Comparison of ENCODE assay signal across 29 mouse cellular contexts in genomic region chr10:83600650-83601049, GRCm38 (mm10). TPM values are rescaled to one million over a fixed set of nuclear protein-coding genes. Genes with fewer than 3 reads are reported as not detected.
DNase-seq lines count a peak whose midpoint lies in the region; ATAC-seq and TF ChIP-seq lines count a peak whose summit lies in the region.
"Had no signal": no experiment of that assay in that cellular context is flagged by ENCODE, and none has a peak within 500 bp of the region (broad histone marks: within the 10 kb centered on the region; RNA-seq: fewer than 3 reads in every experiment).

No protein-coding gene starts in this region.

- H3K9me3 ChIP-seq in heart, embryonic 12.5 days (replicated peaks): no peaks in the 10 kb centered on the region
- H3K9me3 ChIP-seq in midbrain, postnatal 0 days (ENCODE audit: low read length): no peaks in the 10 kb centered on the region
- H3K9me3 ChIP-seq: forebrain, embryonic 13.5 days; heart, embryonic 13.5 days; liver, embryonic 15.5 days; lung, embryonic 15.5 days; neural tube, embryonic 13.5 days; stomach, embryonic 15.5 days had no signal

- no peaks in the 10 kb centered on the region for H3K27me3 ChIP-seq in heart, embryonic 12.5 days (replicated peaks)
- no peaks in the 10 kb centered on the region for H3K27me3 ChIP-seq in midbrain, postnatal 0 days (ENCODE audit: insufficient read depth, low read length)
- H3K27me3 ChIP-seq: forebrain, embryonic 13.5 days; heart, embryonic 13.5 days; liver, embryonic 15.5 days; lung, embryonic 15.5 days; neural tube, embryonic 13.5 days; Patski; stomach, embryonic 15.5 days had no signal

- no peaks in the 10 kb centered on the region for H3K4me1 ChIP-seq in heart, embryonic 12.5 days (replicated peaks)
- no peaks in the 10 kb centered on the region for H3K4me1 ChIP-seq in midbrain, postnatal 0 days (ENCODE audit: insufficient read depth, low read length)
- H3K4me1 ChIP-seq: liver, embryonic 15.5 days; lung, embryonic 15.5 days; stomach, embryonic 15.5 days had no signal

- no peak overlapping the region for H3K27ac ChIP-seq in heart, embryonic 12.5 days (ENCODE audit: poor library complexity, severe bottlenecking)
- H3K27ac ChIP-seq in midbrain, postnatal 0 days (ENCODE audit: low read depth, low read length): no peak overlapping the region; the same call in 1 of the 2 replicates
- H3K27ac ChIP-seq: forebrain, embryonic 13.5 days; heart, embryonic 13.5 days; hindbrain, embryonic 14.5 days; liver, embryonic 15.5 days; lung, embryonic 15.5 days; neural tube, embryonic 13.5 days; stomach, embryonic 15.5 days had no signal

- TF ChIP-seq CTCF in midbrain, postnatal 0 days (IDR thresholded peaks at IDR 0.05): no peak

- H3K36me3 ChIP-seq in heart, embryonic 12.5 days: peaks cover 57% of the 10 kb centered on the region
- H3K36me3 ChIP-seq in midbrain, postnatal 0 days (ENCODE audit: insufficient read depth, low read length): peaks cover 14% of the 10 kb centered on the region

- DNase-seq in frontal cortex, postnatal 14 days (ENCODE audit: low spot score in 2 of 2): no peak
- DNase-seq in heart, adult 9 months (ENCODE audit: low spot score in 2 of 2): peak; percentile 36
- peak; percentile 31 for DNase-seq in gastrocnemius, postnatal 25 days
- DNase-seq in ovary, postnatal 14 days (ENCODE audit: low spot score): no peak
- no peak for DNase-seq in midbrain, postnatal 0 days (ENCODE audit: low spot score)
- DNase-seq: adrenal gland, postnatal 14 days; cerebellum, adult 11-12 months; cerebellum, postnatal 10 days; kidney, adult 9 months; kidney, postnatal 14 days; layer of hippocampus, adult 9-11 months; liver; lung, postnatal 36 days; right cerebral cortex, postnatal 14 days had no signal

- H3K4me2 ChIP-seq in heart, embryonic 12.5 days: no peak overlapping the region
- no peak overlapping the region for H3K4me2 ChIP-seq in midbrain, postnatal 0 days (ENCODE audit: low read depth, low read length, poor library complexity, severe bottlenecking)
- H3K4me2 ChIP-seq: forebrain, embryonic 13.5 days; heart, embryonic 13.5 days; hindbrain, embryonic 14.5 days; liver, embryonic 15.5 days; lung, embryonic 15.5 days; midbrain, embryonic 11.5 days; neural tube, embryonic 13.5 days; stomach, embryonic 15.5 days had no signal

- H3K4me3 ChIP-seq in heart, embryonic 12.5 days: no peak overlapping the region
- no peak overlapping the region for H3K4me3 ChIP-seq in midbrain, postnatal 0 days (ENCODE audit: low read depth, low read length)
- H3K4me3 ChIP-seq: erythroblast, embryonic 14.5 days; forebrain, embryonic 13.5 days; heart, embryonic 13.5 days; liver, embryonic 15.5 days; lung, embryonic 15.5 days; myocyte; neural tube, embryonic 13.5 days; stomach, embryonic 15.5 days had no signal

- peak; percentile 62; the same call in 1 of the 2 replicates for ATAC-seq in frontal cortex, adult (ENCODE audit: low TSS enrichment)
- ATAC-seq in heart, embryonic 12.5 days (ENCODE audit: insufficient number of reproducible peaks, low FRiP score): no peak
- no peak for ATAC-seq in midbrain, postnatal 0 days (ENCODE audit: low FRiP score)
- ATAC-seq: forebrain, embryonic 13.5 days; intestine, postnatal 0 days; midbrain, embryonic 16.5 days; Patski had no signal

- H3K9ac ChIP-seq in heart, embryonic 12.5 days: no peak overlapping the region
- no peak overlapping the region for H3K9ac ChIP-seq in midbrain, postnatal 0 days (replicated peaks; ENCODE audit: low read length, poor library complexity, severe bottlenecking)
- H3K9ac ChIP-seq: forebrain, embryonic 13.5 days; heart, embryonic 13.5 days; hindbrain, embryonic 14.5 days; liver, embryonic 15.5 days; lung, embryonic 15.5 days; neural tube, embryonic 13.5 days; stomach, embryonic 15.5 days had no signal

- WGBS in heart, embryonic 12.5 days: 87% methylated on average over 11 of the region's 11 CpGs
- WGBS in midbrain, postnatal 0 days: 89% methylated on average over 11 of the region's 11 CpGs

RNA-seq across cellular contexts. Expression of gene Appl2, which starts 47.9 kb away (rescaled TPM):
- polyA plus RNA-seq in heart, embryonic 12.5 days (2016; fragmentation: Nextera tagmentation; extraction: Ambion mirVana): 29.8 and 35.9 TPM in 2 replicates
- 10 to 100 TPM; 15.4 to 16.0 TPM for total RNA-seq in gastrocnemius, postnatal 25 days (2021)
- total RNA-seq in midbrain, postnatal 0 days (2014; rRNA removed): 54.5 and 57.4 TPM in 2 replicates
- polyA plus RNA-seq in midbrain, postnatal 0 days (2015; fragmentation: Nextera tagmentation; extraction: Ambion mirVana): 40.7 and 42.1 TPM in 2 replicates

RNA-seq across cellular contexts. Expression of gene Washc4, which starts 57.1 kb away (rescaled TPM):
- polyA plus RNA-seq in heart, embryonic 12.5 days (2016; fragmentation: Nextera tagmentation; extraction: Ambion mirVana): 30.1 and 34.9 TPM in 2 replicates
- 10 to 100 TPM in 1 of 2 experiments, 1 to 10 TPM in 1; 8.4 to 11.2 TPM for total RNA-seq in gastrocnemius, postnatal 25 days (2021)
- 16.5 and 25.4 TPM in 2 replicates for total RNA-seq in midbrain, postnatal 0 days (2014; rRNA removed)
- 21.8 and 22.1 TPM in 2 replicates for polyA plus RNA-seq in midbrain, postnatal 0 days (2015; fragmentation: Nextera tagmentation; extraction: Ambion mirVana)
- polyA plus RNA-seq: erythroblast, embryonic 14.5 days had no signal

Comparison
In these comparisons a context has a peak if more than half of its experiments do, and no peak if none do; other contexts are left out.
1. DNase-seq: peak in heart, adult 9 months (2 of 2) and gastrocnemius, postnatal 25 days (single experiment); none in frontal cortex, postnatal 14 days (0 of 2), ovary, postnatal 14 days (single experiment) and midbrain, postnatal 0 days (single experiment).